Mouse (Mus musculus) inflammation-experienced regulatory T-cells (primary cell): ENCODE results near the gene Olfr1450. TPM values are rescaled to one million over a fixed set of nuclear protein-coding genes. Genes with fewer than 3 reads are reported as not detected.

Experiments
- polyA plus RNA-seq, 2 experiments: library from polyadenylated mRNA; unstranded; fragments of 100-300 nt; shearing (Covaris generic); gene quantifications; one replicate each; pipeline ENCODE4 v1.2.1; 2017

The Olfr1450 gene
- under 1 TPM in 1 of 2 experiments, not detected in 1; 0.97 TPM for polyA plus RNA-seq

DNA sequence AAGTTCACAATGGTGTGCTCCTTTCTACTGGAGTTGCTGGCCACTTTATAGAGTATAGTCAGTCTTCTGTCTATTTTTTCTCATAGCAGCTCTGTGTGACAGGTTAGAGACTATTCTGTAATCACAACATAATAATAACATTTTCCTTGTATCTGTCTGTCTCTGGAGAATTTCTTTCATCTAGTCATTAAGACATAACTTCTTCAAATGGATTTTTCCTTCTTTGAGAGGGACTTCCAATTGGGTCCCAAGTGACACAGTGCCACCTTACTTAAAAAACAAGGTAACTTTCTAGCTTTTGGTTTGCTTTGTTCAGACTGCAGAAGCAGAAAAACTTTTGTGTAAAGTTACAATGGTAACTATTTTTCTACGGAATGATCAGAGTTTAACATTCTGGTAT lies at the start of gene Olfr1450:
Olfr1450 (plus strand) TSS at position 301 of the 400 bp plus-strand sequence.

DNA sequence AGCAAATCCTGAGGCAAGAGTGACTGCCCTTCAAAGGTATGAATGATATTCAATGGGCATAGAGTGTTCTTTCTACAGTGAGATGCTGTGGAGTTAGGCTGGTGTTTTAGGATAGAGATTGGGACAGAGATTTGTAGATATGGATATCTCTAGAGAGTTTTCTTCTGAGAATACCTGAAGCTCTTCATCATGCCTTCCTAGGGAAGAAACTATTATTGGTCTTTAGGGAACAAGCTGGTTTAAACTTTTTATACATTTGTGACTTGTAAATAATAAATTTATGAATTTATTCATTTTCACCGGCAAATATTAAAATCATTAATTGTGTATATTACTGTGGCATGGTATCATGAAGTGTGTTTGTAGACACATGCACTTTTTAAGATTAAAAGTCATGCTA lies 46.4 kb upstream of the Olfr1450 start, which contains the start of gene Olfr1447:
Olfr1447 (minus strand) TSS at position 101 of the 400 bp plus-strand sequence.

DNA sequence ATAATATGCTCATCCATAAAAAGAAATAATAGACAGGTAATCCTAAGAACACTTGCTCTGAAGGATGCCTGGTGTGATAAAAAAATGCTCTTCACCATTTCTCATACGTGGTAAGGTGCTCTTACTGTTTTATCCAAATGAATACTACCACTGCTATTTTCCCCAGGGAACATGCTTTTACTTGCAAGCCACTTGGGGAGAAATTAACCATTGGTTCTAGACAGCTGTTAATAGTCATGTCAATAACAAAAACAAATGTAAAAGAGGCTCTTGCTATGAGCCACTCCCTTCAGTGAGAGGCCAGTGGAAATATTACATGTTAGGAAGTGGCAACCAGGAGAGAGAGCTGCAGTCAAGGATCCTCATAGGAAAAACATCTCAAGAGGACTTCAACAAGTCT lies 25.7 kb upstream of the Olfr1450 start, which contains the start of gene Olfr1448:
Olfr1448 (minus strand) TSS at position 101 of the 400 bp plus-strand sequence.

DNA sequence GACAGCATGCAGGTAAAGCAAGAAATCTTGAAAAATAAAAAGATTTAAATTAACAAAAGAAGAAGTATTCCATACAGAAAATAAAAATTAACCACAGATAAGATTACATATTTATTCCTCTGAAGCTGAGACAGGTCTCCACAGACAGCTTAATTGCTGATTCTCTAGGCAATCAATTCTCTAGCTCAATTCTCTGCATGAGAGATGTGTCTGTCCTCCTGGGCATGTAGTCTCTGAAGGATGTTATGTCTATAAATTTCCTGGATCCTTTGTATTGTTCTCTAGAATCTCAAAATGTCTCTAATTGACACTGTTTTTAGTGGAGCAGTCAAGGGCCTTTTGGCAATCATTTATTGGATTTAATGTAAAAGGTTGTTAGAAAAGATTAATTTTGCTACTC lies 19.5 kb upstream of the Olfr1450 start, which contains the start of gene Olfr1449:
Olfr1449 (plus strand) TSS at position 301 of the 400 bp plus-strand sequence.

DNA sequence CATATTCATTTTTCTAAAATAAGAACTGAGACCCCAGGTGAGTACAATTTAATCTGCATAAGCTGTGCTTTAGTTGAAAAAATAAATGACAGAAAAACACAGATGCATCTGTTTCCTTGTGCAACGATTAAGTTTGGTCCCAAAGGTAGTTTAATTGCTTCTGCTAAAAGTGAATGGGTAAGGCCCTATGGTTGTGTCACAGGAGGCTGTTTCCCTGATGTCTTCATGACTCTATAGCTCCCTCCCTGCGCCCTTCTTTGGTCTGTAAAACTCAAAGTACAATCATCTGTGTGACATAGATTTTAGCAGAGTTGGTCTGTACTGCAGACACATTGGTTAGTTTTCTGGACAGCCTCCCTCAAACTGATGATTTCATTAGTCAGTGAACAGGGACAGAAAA lies 44.7 kb downstream of the Olfr1450 start, which contains the start of gene Olfr1451:
Olfr1451 (plus strand) TSS at position 301 of the 400 bp plus-strand sequence.

Other genes starting within 250 kb of the Olfr1450 start
- under 1 TPM in 1 of 2 experiments, not detected in 1; 0.78 TPM for gene Cntf, start 184.6 kb upstream of the Olfr1450 start, polyA plus RNA-seq
- gene Zfp91, start 154.1 kb upstream of the Olfr1450 start, polyA plus RNA-seq = 10 to 100 TPM; 11.4 to 19.8 TPM
- gene Lpxn, start 154.1 kb upstream of the Olfr1450 start, polyA plus RNA-seq = 100 to 1,000 TPM; 169 to 225 TPM
- not detected for gene Gm5244, start 103.6 kb upstream of the Olfr1450 start, polyA plus RNA-seq
- under 1 TPM in 1 of 2 experiments, not detected in 1; 0.53 TPM for gene Olfr1444, start 93.0 kb upstream of the Olfr1450 start, polyA plus RNA-seq
- gene Olfr1445, start 66.4 kb upstream of the Olfr1450 start, polyA plus RNA-seq = not detected
- under 1 TPM in 1 of 2 experiments, not detected in 1; 0.51 TPM for gene Olfr1446, start 56.7 kb upstream of the Olfr1450 start, polyA plus RNA-seq
- not detected for gene Olfr1447, start 46.5 kb upstream of the Olfr1450 start, polyA plus RNA-seq
- under 1 TPM; 0.04 to 0.70 TPM for gene Olfr1448, start 25.8 kb upstream of the Olfr1450 start, polyA plus RNA-seq
- not detected for gene Olfr1449, start 19.4 kb upstream of the Olfr1450 start, polyA plus RNA-seq
- gene Olfr1451, start 44.8 kb downstream of the Olfr1450 start, polyA plus RNA-seq = 1 to 10 TPM in 1 of 2 experiments, not detected in 1; 2.2 TPM
- not detected for gene Olfr1453, start 78.1 kb downstream of the Olfr1450 start, polyA plus RNA-seq
- gene Olfr1454, start 110.4 kb downstream of the Olfr1450 start, polyA plus RNA-seq = not detected
- 1 to 10 TPM in 1 of 2 experiments, not detected in 1; 1.1 TPM for gene Olfr1457, start 147.6 kb downstream of the Olfr1450 start, polyA plus RNA-seq
- under 1 TPM in 1 of 2 experiments, not detected in 1; 0.77 TPM for gene Olfr1458, start 156.5 kb downstream of the Olfr1450 start, polyA plus RNA-seq
- gene Olfr1459, start 199.3 kb downstream of the Olfr1450 start, polyA plus RNA-seq = under 1 TPM; 0.07 to 0.38 TPM
- gene Olfr1461, start 212.7 kb downstream of the Olfr1450 start, polyA plus RNA-seq = under 1 TPM in 1 of 2 experiments, not detected in 1; 0.71 TPM
- under 1 TPM in 1 of 2 experiments, not detected in 1; 0.05 TPM for gene Olfr1462, start 235.5 kb downstream of the Olfr1450 start, polyA plus RNA-seq